Mouse (Mus musculus) mesoderm, embryonic 11.5 days (tissue): Measurements from ENCODE around the gene Pwwp2a.

Experiments used
- DNase-seq: peaks from one replicate; pipeline ENCODE4 v3.0.0-alpha.2; 2012; ENCODE audit warnings: low read depth, low spot score

Pwwp2a gene

DNA sequence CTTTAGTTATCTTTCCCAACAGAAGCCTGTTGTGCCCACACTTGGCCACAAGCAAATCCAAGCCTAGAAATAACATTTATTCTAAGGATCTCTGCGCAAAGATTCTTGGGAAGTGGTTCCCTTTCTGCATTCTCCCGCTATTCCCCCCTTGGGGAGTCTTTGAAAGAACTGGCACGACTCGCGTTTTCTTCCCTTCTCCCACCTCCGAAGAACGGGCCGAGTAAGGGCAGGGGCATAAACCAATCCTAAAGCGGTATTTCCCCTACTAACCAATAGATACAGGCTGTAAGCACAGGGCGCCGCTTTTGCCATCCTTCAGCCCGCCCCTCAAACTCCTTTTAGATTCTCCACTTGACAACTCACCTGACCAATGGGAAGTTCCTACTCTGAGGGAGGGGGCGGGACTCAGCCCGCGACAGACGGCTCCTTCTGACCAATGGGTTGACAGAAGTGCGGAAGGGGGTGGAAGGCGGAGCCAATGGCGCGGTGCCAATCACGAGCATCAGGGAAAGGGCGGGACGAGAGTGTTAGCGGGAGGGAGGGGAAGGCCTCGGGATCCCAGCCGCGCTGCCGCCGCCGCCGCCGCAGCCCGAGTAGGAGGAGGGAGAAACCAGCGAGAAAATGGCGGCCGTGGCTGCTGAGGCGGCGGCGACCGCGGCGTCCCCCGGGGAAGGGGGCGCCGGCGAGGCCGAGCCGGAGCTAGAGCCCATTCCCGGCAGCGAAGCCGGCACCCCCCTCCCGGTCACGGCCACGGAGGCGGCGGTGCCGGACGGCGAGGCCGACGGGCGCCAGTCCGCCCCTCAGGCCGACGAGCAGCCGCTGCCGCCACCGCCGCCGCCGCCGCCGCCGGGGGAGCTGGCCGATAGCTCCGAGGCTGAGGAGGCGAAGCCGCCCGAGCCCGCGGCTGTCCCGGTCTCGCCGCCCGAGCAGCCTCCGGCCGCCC, at the start of gene Pwwp2a:
TSS of gene Pwwp2a (plus strand) at position 527 of the 943 bp plus-strand sequence.
- peak; percentile 100 for DNase-seq

DNA sequence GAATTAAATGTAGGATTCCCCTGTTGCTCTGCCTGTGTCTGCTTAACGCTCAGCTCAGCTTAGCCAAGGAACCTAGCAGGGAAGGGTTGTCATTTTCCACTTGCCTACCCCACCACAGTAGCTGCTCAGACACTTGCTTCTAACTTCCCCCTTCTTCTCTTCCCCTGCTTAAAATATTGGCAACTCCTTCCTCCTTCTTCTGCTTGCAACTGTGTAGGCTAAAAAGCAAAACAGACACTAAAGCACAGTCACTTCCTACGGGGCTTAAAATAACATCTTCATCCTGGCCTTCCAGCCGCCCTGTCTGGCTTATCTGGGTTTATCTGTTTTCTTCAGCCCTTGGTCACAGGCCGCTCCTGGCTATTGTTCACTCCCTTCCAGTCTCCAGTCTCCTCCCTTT, 49.2 kb upstream of the Pwwp2a start:
- no peak for DNase-seq

- no peak for DNase-seq
Observed at GRCm38 (mm10) chr11:43633165-43633564, 48.6 kb upstream of the Pwwp2a start.

DNA sequence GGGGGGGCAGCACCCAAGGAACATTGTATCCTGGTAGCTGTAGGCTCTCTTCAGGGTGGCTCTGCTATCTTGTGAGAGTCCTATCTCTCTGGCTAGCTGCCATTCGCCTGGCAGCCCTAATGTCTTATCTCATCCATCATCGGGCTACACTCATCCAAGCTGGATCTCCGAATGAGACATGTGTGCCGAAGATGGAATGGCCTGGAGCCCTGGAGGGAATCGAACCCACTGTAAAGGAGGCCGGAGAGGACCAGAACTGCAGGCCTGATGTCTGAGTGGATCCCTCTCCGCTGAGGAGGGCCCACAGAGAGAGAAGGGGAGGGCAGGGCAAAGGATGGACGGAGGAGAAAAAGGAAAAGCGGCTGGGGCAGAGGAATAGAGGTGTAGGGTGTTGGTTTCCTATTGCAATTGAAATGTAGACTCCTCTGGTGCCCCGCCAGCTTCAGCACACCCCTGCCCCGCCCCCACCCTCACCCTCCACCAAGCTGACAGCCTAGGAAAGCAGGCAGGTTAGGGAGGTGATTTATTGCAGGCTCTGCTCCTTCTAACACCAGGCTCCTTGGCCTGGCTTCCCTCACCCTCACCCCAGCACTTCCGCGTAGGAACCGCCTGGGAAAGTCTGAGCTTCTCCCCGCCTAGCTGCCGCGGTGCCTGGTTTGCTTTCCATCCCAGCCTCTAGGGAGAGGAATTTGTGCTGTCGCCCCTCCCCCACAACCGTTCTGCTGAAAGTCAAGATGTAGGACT, 48.0 kb upstream of the Pwwp2a start:
- DNase-seq, result peak; percentile 82

DNA sequence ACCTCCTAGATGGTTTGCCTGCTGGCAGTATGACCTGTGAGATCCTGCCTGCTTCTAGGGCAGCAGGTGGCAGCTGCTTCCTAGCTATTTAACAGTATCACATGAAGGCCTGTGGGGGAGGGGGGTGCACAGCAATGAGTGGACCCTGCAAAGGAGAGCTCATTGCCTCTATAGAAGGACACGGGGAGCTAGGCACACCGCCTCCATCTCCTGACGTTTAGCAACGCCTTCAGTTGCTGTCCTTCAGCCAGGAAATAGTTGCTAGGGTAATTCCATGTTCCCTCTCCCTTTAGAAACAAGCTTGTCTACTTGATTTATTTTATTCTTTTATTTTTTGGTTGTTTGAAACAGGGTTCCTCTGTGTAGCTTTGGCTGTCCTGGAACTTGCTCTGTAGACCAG, 45.0 kb upstream of the Pwwp2a start:
- DNase-seq, result no peak

- DNase-seq, result no peak
Observed at GRCm38 (mm10) chr11:43638486-43638885, 43.3 kb upstream of the Pwwp2a start.

DNA sequence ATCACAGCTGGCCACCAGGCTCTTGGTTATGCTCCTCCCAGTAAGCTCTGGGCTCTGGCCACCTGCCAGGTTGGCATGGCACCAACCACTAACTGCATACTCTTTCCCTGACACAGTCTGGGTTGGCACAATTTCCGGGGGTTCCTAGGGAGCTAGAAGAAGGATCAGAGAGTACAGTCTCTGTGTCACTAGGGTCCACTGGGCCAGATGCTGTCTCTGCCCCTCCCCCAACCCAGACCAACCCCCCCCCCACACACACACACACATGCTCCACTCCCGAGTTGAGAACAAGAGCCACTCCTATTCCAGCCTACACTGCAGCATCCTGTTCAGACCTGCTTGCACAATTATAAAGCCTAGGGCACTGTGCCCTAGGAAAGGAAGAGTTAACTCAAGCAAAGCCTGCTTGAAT, 38.6 kb upstream of the Pwwp2a start:
- no peak for DNase-seq

DNA sequence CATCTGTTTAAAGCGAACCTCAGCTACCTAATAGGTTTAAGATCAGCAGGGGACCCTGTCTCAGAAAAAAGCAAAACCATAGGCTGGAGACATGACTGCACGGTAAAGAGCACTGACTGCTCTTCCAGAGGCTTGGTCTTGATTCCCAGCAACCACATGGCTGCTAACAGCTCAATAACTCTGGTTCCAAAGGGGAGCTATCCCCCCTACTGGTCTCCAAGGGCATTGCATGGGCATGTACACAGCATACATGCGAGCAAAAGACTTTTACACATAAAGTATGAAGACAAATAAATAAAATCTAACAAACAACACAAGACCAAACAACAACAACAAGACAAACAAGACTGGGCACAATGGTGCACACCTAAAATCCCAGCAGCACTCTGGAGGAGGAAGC, 36.5 kb upstream of the Pwwp2a start:
- no peak for DNase-seq

GRCm38 (mm10) chr11:43653051-43653475, 28.7 kb upstream of the Pwwp2a start:
- peak; percentile 34 for DNase-seq

- DNase-seq, result no peak
Observed at GRCm38 (mm10) chr11:43656464-43656863, 25.3 kb upstream of the Pwwp2a start.

DNA sequence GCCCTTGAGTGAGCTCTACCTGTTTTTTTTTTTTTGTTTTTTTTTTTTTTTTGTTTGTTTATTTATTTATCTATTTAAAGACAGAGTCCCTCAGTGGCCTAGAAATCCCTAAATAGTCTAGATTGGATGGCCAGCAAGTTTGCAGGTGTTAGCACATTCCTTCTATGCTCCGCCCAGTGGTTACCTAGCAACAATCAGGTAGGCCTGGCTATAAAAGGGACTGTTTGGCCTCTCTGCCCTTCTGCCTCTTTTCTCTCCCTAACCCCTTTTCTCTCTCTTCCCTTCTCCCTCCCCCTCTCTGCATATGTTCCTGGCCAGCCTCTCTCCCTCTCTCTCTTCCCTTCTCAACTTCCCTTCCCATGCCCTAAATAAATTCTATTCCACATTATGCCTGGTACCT, 23.8 kb upstream of the Pwwp2a start:
- no peak for DNase-seq

DNA sequence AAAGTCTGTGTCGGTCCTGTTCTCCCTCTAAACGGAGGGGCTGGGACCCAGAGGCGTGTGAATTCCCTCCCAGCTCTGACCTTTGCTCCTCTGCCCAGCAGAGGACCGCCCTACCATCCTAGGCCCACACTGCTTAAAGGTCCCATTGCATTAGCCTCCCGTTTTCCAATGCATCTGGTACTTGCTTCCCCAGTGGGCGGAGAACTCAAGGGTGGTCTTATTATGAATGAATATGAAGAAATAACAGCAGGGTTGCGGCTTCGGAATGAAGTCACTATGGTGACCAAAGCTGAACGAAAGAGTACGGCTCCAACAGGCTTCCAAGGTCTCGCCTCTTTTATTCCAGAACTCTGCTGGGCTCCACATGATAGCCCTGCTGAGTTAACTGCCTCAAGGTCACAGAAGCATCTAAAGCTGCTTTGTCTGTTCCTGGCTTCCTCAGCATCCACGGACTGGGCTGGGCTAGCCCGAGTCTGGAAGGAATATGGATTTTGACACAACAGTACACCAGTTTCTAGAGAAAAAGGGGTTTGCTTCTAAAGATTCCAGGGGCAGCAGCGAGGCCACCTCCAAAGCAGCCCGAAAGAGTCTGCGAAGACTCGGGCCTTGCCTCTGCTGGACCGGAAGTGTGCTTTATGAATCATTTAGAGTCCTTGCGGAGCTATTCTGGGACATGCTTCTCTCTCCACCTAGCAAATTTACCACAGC, 14.6 kb upstream of the Pwwp2a start:
- peak; percentile 41 for DNase-seq

DNA sequence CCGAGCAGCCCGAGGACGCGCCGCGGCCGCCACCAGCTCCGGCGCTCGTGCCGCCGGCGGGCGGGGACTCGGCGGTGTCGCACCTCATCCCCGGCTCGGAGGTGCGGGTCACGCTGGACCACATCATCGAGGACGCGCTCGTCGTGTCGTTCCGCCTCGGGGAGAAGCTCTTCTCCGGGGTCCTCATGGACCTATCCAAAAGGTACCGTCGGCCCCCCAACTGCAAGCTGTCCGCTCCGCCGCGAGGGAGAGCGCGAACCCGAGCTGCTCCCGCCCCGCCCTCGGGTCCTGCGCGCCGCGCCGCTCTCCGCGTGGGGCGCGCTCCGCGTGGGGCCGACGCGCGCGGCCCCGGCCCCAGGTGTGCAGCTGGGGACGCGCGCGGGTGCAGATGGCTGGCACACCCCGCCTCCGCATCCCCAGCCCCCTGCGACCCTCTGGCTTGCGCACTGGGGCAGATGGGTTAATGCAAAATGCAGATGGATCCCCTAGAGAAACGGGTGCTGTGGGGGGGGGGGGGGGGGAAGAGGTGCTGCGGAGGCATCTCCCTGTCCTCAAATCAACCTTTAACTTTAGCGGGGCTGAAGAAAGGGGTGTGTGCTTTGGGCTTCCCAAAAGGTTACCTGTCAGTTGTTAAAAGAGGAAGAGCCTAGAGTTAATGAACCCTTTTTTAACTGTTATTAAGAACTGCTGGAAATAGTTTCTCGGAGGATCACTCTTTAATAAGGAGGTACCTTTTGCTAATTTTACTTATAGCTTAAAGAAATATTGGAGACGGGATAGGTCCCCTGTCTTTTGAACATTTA, 818 bp downstream of the Pwwp2a start:
- peak; percentile 43 for DNase-seq

- no peak for DNase-seq
Observed at GRCm38 (mm10) chr11:43688850-43689249, 7.1 kb downstream of the Pwwp2a start.

- DNase-seq, result no peak
Observed at GRCm38 (mm10) chr11:43696623-43697022, 14.8 kb downstream of the Pwwp2a start.

- DNase-seq, result no peak
Observed at GRCm38 (mm10) chr11:43698621-43699020, 16.8 kb downstream of the Pwwp2a start.

DNA sequence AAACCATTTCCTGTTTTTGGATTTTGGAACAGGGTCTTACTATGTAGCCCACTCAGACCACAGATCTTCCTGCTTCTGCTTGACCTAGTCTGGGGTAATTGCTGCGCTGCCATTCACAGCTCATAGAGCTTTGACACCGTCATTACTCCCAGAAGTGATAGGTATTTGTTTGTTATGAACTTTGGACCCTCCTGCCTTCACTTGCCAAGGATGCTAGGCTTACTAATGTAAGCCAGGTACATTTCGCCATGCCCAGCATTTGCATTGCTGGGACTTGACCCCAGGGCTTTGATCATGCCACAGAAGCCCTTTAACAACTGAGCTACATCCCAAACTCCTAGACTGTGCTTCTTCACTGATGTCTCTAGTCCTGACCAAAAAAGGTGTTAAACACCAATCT, 18.5 kb downstream of the Pwwp2a start:
- DNase-seq, result no peak

DNA sequence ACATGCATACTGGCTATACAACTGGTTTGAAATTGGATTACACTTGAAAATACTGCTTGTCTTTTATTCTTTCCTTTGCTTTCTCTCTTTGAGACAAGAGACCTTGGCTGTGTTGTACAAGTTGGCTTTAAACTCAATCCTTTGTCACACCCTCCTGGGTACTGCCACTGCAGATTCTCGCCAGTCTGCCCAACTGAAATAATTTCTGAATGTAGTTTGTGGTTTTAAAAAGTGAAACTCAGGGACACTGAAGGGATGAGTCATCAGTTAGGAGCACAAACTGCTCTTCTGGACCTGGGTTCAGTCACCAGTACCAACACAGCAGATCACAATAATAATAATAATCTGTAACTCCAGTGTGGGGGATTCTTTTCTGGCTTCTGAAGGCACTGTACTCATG, 21.8 kb downstream of the Pwwp2a start:
- DNase-seq, result no peak

- DNase-seq, result no peak
Observed at GRCm38 (mm10) chr11:43705751-43706150, 24.0 kb downstream of the Pwwp2a start.

DNA sequence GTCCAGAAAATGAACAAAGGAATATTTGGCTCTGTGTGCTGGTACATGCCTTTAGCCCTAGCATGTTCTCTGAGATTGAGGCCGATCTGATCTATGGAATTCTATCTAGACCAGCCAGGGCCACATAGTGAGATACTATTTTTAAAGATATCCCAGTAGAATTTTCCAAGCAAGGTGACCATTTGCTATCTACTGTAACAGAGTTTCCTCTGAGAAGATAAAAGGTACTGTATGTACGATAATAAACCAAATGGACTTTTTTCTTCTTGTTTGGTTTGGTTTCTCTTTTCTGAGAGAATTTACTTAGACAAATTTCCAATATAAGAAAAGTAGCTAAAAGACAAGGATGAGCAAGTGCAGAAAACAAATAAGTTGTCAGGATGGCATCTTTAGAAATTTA, 26.6 kb downstream of the Pwwp2a start:
- DNase-seq, result no peak

DNA sequence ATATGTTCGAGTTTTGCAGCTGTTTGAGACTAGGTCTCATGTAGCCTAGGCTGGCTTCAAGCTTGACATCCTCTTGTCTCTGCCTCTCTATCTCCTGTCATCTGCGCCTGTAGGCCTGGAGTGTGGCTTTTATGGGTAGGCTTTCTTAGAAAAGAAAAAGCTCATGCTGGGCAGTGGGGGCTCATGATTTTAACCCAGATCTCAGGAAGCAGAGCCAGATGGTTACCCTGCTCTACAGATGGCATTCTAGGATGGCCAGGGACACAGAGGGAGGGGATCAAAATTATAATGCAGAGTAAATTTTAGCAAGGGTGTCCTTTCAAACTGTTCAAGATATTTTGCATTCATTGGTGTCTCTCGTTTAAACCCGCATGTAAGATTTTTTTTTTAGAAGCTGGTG, 30.4 kb downstream of the Pwwp2a start:
- DNase-seq, result no peak
